Comparison of ENCODE assay signal across 8 mouse cellular contexts in genomic region chr17:87202490-87202889, GRCm38 (mm10).
DNase-seq lines count a peak whose midpoint lies in the region; ATAC-seq and TF ChIP-seq lines count a peak whose summit lies in the region.

No protein-coding gene starts in this region.

- H3K36me3 ChIP-seq in MEL (ENCODE audit: control insufficient read depth in 1 of 2, insufficient read depth in 2 of 2, low read length in 2 of 2), result peaks cover 0 to 8% of the 10 kb centered on the region in 2 experiments; a peak in 2 of 4 replicates
- no peaks in the 10 kb centered on the region for H3K36me3 ChIP-seq in intestine, embryonic 14.5 days (ENCODE audit: control insufficient read depth, insufficient read depth, low read length)
- H3K36me3 ChIP-seq in liver, embryonic 14.5 days (replicated peaks; ENCODE audit: control insufficient read depth, insufficient read depth, low read depth), result no peaks in the 10 kb centered on the region

- H3K9ac ChIP-seq in MEL (ENCODE audit: control insufficient read depth, low read depth, low read length, poor library complexity, severe bottlenecking), result peak overlapping the region; percentile 70
- H3K9ac ChIP-seq in intestine, embryonic 14.5 days (ENCODE audit: low read length), result no peak overlapping the region
- H3K9ac ChIP-seq in liver, embryonic 14.5 days (replicated peaks), result no peak overlapping the region

- TF ChIP-seq CTCF in MEL (IDR thresholded peaks at IDR 0.05 in 2 of 3, conservative IDR thresholded peaks at IDR 0.05 in 1 of 3; ENCODE audit: control insufficient read depth in 1 of 3, insufficient read depth in 1 of 3, low read depth in 2 of 3, low read length in 3 of 3, poor library complexity in 1 of 3, severe bottlenecking in 1 of 3), result no peak
- no peak for TF ChIP-seq CTCF in liver, embryonic 14.5 days (IDR thresholded peaks at IDR 0.05; ENCODE audit: low read depth)
- TF ChIP-seq CTCF in olfactory bulb, adult 2 months (IDR thresholded peaks at IDR 0.05; ENCODE audit: insufficient read depth, low read depth, low read length), result no peak

- no peak for TF ChIP-seq POLR2A in MEL (IDR thresholded peaks at IDR 0.05; ENCODE audit: control insufficient read depth in 1 of 2, insufficient read depth in 1 of 2, low read depth in 1 of 2, low read length in 2 of 2, poor library complexity in 1 of 2)
- TF ChIP-seq POLR2A in olfactory bulb, adult 2 months (IDR thresholded peaks at IDR 0.05; ENCODE audit: insufficient read depth, low read depth, low read length), result no peak

- ATAC-seq in intestine, embryonic 14.5 days (replicated peaks; ENCODE audit: low FRiP score, low TSS enrichment, low read depth), result no peak
- peak; percentile 47; the same call in 1 of the 2 replicates for ATAC-seq in liver, embryonic 14.5 days (ENCODE audit: insufficient read depth)

- WGBS in intestine, embryonic 14.5 days, result 39% methylated on average over 6 of the region's 6 CpGs
- 20% methylated on average over 6 of the region's 6 CpGs for WGBS in liver, embryonic 14.5 days (ENCODE audit: insufficient replicate concordance)
- WGBS in olfactory bulb, adult 2 months, result 40% methylated on average over 6 of the region's 6 CpGs

- TF ChIP-seq EP300 in MEL (IDR thresholded peaks at IDR 0.05; ENCODE audit: low read depth in 1 of 2, low read length in 2 of 2), result peak in 1 of 2 experiments; percentile 35; a peak in 1 of 4 replicates
- no peak for TF ChIP-seq EP300 in liver, embryonic 14.5 days (IDR thresholded peaks at IDR 0.05; ENCODE audit: low read depth)

- no peak overlapping the region for H3K4me2 ChIP-seq in intestine, embryonic 14.5 days (ENCODE audit: low read length)
- no peak overlapping the region for H3K4me2 ChIP-seq in liver, embryonic 14.5 days (ENCODE audit: low read depth)

- no peaks in the 10 kb centered on the region for H3K79me2 ChIP-seq in MEL (ENCODE audit: control insufficient read depth, insufficient read depth, low read length, poor library complexity)

- H3K9me3 ChIP-seq in MEL (replicated peaks; ENCODE audit: insufficient read depth, low read length), result no peaks in the 10 kb centered on the region
- no peaks in the 10 kb centered on the region for H3K9me3 ChIP-seq in intestine, embryonic 14.5 days (ENCODE audit: control insufficient read depth, low read length)
- H3K9me3 ChIP-seq in liver, embryonic 14.5 days (ENCODE audit: control insufficient read depth, low read length), result no peaks in the 10 kb centered on the region

- TF ChIP-seq RAD21 in MEL (IDR thresholded peaks at IDR 0.05; ENCODE audit: low read depth, low read length), result no peak

- H3K4me1 ChIP-seq in MEL (ENCODE audit: control insufficient read depth in 1 of 2, insufficient read depth in 2 of 2, low read length in 2 of 2), result peaks cover 2 to 14% of the 10 kb centered on the region in 2 experiments; a peak in 2 of 4 replicates
- H3K4me1 ChIP-seq in intestine, embryonic 14.5 days (replicated peaks; ENCODE audit: control insufficient read depth, insufficient read depth, low read length), result peaks cover 32% of the 10 kb centered on the region
- peaks cover 0 to 16% of the 10 kb centered on the region in 2 experiments; a peak in 2 of 4 replicates for H3K4me1 ChIP-seq in liver, embryonic 14.5 days (replicated peaks; ENCODE audit: control insufficient read depth in 2 of 2, insufficient read depth in 2 of 2, low read length in 1 of 2)
- H3K4me1 ChIP-seq in olfactory bulb, adult 2 months (ENCODE audit: control insufficient read depth, insufficient read depth, low read length), result peaks cover 42% of the 10 kb centered on the region

- H3K27ac ChIP-seq in MEL (ENCODE audit: control insufficient read depth, low read depth, low read length), result peak overlapping the region; percentile 81
- H3K27ac ChIP-seq in intestine, embryonic 14.5 days (ENCODE audit: low read depth), result peak overlapping the region; percentile 59; the same call in 1 of the 2 replicates
- no peak overlapping the region for H3K27ac ChIP-seq in liver, embryonic 14.5 days
- peak overlapping the region; percentile 52 for H3K27ac ChIP-seq in olfactory bulb, adult 2 months (ENCODE audit: insufficient read depth, low read depth, low read length)

- peaks cover 0 to 2% of the 10 kb centered on the region in 2 experiments; a peak in 1 of 4 replicates for H3K27me3 ChIP-seq in MEL (ENCODE audit: control insufficient read depth in 1 of 2, insufficient read depth in 2 of 2, low read length in 2 of 2)
- no peaks in the 10 kb centered on the region for H3K27me3 ChIP-seq in intestine, embryonic 14.5 days (replicated peaks; ENCODE audit: control insufficient read depth, insufficient read depth, low read length)
- H3K27me3 ChIP-seq in liver, embryonic 14.5 days (ENCODE audit: control insufficient read depth, insufficient read depth, low read length), result no peaks in the 10 kb centered on the region

- DNase-seq in MEL (ENCODE audit: low read depth, low spot score), result peak; percentile 73
- peak; percentile 93 for DNase-seq in adrenal gland, adult 8-10 months
- peak; percentile 55 for DNase-seq in gastrocnemius, postnatal 10 days
- no peak for DNase-seq in intestine, embryonic 14.5 days (ENCODE audit: low spot score)
- peak in 1 of 3 experiments; percentile 20 for DNase-seq in liver, embryonic 14.5 days (ENCODE audit: low read depth in 3 of 3, low spot score in 3 of 3)
- DNase-seq in urinary bladder, postnatal 36 days (ENCODE audit: low spot score in 2 of 2), result peak; percentile 68 to 83
- no peak for DNase-seq in left cerebral cortex, postnatal 14 days (ENCODE audit: low spot score in 2 of 2)

- intact Hi-C loops in left cerebral cortex, postnatal 14 days (cut with DNase I), result no loop called here

- no peak overlapping the region; a peak in 1 of 4 replicates for H3K4me3 ChIP-seq in MEL (ENCODE audit: control insufficient read depth in 1 of 2, insufficient read depth in 1 of 2, low read depth in 2 of 2, low read length in 2 of 2)
- H3K4me3 ChIP-seq in intestine, embryonic 14.5 days (ENCODE audit: low read depth, low read length), result no peak overlapping the region
- H3K4me3 ChIP-seq in liver, embryonic 14.5 days (ENCODE audit: insufficient read depth in 1 of 2, low read depth in 2 of 2, low read length in 2 of 2), result no peak overlapping the region
- H3K4me3 ChIP-seq in olfactory bulb, adult 2 months (ENCODE audit: insufficient read depth, low read depth, low read length), result no peak overlapping the region

TF ChIP-seq in MEL, 35 proteins besides CTCF, POLR2A, EP300 and RAD21:
- TF ChIP-seq ELF1 (IDR thresholded peaks at IDR 0.05; ENCODE audit: low read depth, low read length), result 0 out of 2 replicates have a peak, but pooled peaks have one; percentile 28
- TF ChIP-seq E2F4 (IDR thresholded peaks at IDR 0.05; ENCODE audit: borderline replicate concordance, low read depth, low read length), result no peak
- no peak for TF ChIP-seq MAX (IDR thresholded peaks at IDR 0.05; ENCODE audit: low read length)
- TF ChIP-seq HCFC1 (IDR thresholded peaks at IDR 0.05; ENCODE audit: low read depth, low read length), result peak; percentile 12; the same call in 1 of the 2 replicates
- no peak for TF ChIP-seq BHLHE40 (IDR thresholded peaks at IDR 0.05; ENCODE audit: borderline replicate concordance, low read depth, low read length)
- peak; percentile 57 for TF ChIP-seq TBP (IDR thresholded peaks at IDR 0.05; ENCODE audit: low read depth, low read length)
- no peak for TF ChIP-seq UBTF (IDR thresholded peaks at IDR 0.05; ENCODE audit: borderline replicate concordance, insufficient read depth, low read depth, low read length)
- 0 out of 2 replicates have a peak, but pooled peaks have one; percentile 13 for TF ChIP-seq ETS1 (IDR thresholded peaks at IDR 0.05; ENCODE audit: low read depth, low read length)
- peak; percentile 61; the same call in 1 of the 2 replicates for TF ChIP-seq GATA1 (IDR thresholded peaks at IDR 0.05; ENCODE audit: low read depth, low read length)
- TF ChIP-seq ZC3H11A (IDR thresholded peaks at IDR 0.05; ENCODE audit: low read depth, low read length), result no peak
- no peak for TF ChIP-seq GABPA (IDR thresholded peaks at IDR 0.05; ENCODE audit: low read depth, low read length)
- TF ChIP-seq SMC3 (IDR thresholded peaks at IDR 0.05; ENCODE audit: low read depth, low read length), result no peak
- no peak for TF ChIP-seq MXI1 (IDR thresholded peaks at IDR 0.05; ENCODE audit: low read depth, low read length)
- no peak for TF ChIP-seq MAZ (IDR thresholded peaks at IDR 0.05; ENCODE audit: low read depth, low read length)
- no peak for TF ChIP-seq ZMIZ1 (IDR thresholded peaks at IDR 0.05; ENCODE audit: low read depth, low read length)

Comparison
In these comparisons a context has a peak if more than half of its experiments do, and no peak if none do; other contexts are left out.
1. DNase-seq: peak in MEL (single experiment), adrenal gland, adult 8-10 months (single experiment), gastrocnemius, postnatal 10 days (single experiment) and urinary bladder, postnatal 36 days (2 of 2); none in intestine, embryonic 14.5 days (single experiment) and left cerebral cortex, postnatal 14 days (0 of 2).